Mouse (Mus musculus) embryonic facial prominence, embryonic 15.5 days (tissue): ENCODE data around the gene Snrnp70. TPM values are rescaled to one million over a fixed set of nuclear protein-coding genes. Genes with fewer than 3 reads are reported as not detected.

Source experiments
- ATAC-seq: fragments of 200-750 bp; cut with Nextera tagmentation; 2 replicates; pipeline ENCODE4 v1.8.0; 2017; ENCODE audit warnings: low read depth, moderate TSS enrichment; ENCODE audit not compliant: insufficient number of reproducible peaks, low FRiP score, low TSS enrichment
- H3K27ac ChIP-seq: fragments of 300-500 bp; sonication (generic); replicated peaks from 2 replicates; pipeline ENCODE4 v1.5.1; 2015; ENCODE audit warnings: mild to moderate bottlenecking, inconsistent platforms
- H3K27me3 ChIP-seq: fragments of 300-500 bp; sonication (generic); 2 replicates; pipeline ENCODE4 v1.6.1; 2015; ENCODE audit warnings: inconsistent platforms
- H3K36me3 ChIP-seq: fragments of 300-500 bp; sonication (generic); 2 replicates; pipeline ENCODE4 v1.6.1; 2015; ENCODE audit warnings: mild to moderate bottlenecking, inconsistent platforms
- H3K4me1 ChIP-seq: fragments of 300-500 bp; sonication (generic); 2 replicates; pipeline ENCODE4 v1.6.1; 2015; ENCODE audit warnings: inconsistent platforms
- H3K4me2 ChIP-seq: fragments of 300-500 bp; sonication (generic); replicated peaks from 2 replicates; pipeline ENCODE4 v1.6.1; 2015; ENCODE audit warnings: mild to moderate bottlenecking, inconsistent platforms
- H3K4me3 ChIP-seq: fragments of 300-500 bp; sonication (generic); replicated peaks from 2 replicates; pipeline ENCODE4 v1.5.1; 2015; ENCODE audit warnings: mild to moderate bottlenecking, inconsistent platforms
- H3K9ac ChIP-seq: fragments of 300-500 bp; sonication (generic); 2 replicates; pipeline ENCODE4 v1.6.1; 2015; ENCODE audit warnings: inconsistent platforms
- H3K9me3 ChIP-seq: fragments of 300-500 bp; sonication (generic); replicated peaks from 2 replicates; pipeline ENCODE4 v1.6.1; 2016; ENCODE audit warnings: inconsistent platforms
- WGBS: fragments of 180-500 bp; shearing (Covaris S2); methylation state at CpG from one replicate; pipeline ENCODE4 v1.1.7; 2015; 5-methylcytosine and 5-hydroxymethylcytosine counted together
- polyA plus RNA-seq: library from polyadenylated mRNA; unstranded; fragments of >200 nt; fragmentation: Nextera tagmentation; extraction: Ambion mirVana; gene quantifications from 2 replicates; pipeline ENCODE4 v1.2.1, GENCODE M21; 2015

Gene Snrnp70
- polyA plus RNA-seq, 1 experiment from 2014 or later, result 212 TPM

- H3K9me3 ChIP-seq, result no peaks in the 10 kb centered on the region
- ATAC-seq, result no peak
- peaks cover 80% of the 10 kb centered on the region for H3K36me3 ChIP-seq
- H3K27ac ChIP-seq, result no peak overlapping the region
- H3K4me2 ChIP-seq, result no peak overlapping the region
- no peak overlapping the region for H3K4me3 ChIP-seq
- no peaks in the 10 kb centered on the region for H3K4me1 ChIP-seq
- H3K9ac ChIP-seq, result no peak overlapping the region
- 84% methylated on average over 1 of the region's 1 CpGs for WGBS
- no peaks in the 10 kb centered on the region for H3K27me3 ChIP-seq
Measured at GRCm38 (mm10) chr7:45376057-45376456, 19.5 kb downstream of the Snrnp70 start.

DNA sequence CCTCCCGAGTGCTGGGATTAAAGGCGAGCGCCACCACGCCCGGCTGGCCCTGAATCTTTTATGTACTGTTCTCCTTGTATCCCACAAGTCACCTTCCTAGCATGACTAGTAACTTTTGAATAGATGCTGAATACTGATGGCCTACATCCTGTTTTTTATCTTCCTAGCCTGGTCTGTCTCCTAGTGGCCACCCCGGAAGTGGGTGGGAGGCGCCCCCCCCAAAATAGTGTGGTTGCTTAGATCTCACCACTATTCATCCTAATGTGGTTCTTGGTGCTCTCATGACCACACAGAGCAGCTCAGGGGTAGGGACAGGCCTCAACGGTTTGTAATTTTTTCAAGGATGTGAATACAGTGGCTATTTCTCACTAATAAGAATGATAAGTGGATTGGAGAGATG, 20.9 kb downstream of the Snrnp70 start:
- no peak for ATAC-seq
- Histone ChIP-seq H3K27ac (no peak overlapping the region), H3K4me2 (no peak overlapping the region), H3K4me1 (peaks cover 12% of the 10 kb centered on the region), H3K36me3 (peaks cover 66% of the 10 kb centered on the region), H3K27me3 (peaks cover 5% of the 10 kb centered on the region; the same call in 1 of the 2 replicates), H3K4me3 (no peak overlapping the region), H3K9me3 (no peaks in the 10 kb centered on the region), H3K9ac (no peak overlapping the region)
- WGBS, result 94% methylated on average over 8 of the region's 8 CpGs

- no peak for ATAC-seq
- H3K4me3 ChIP-seq, result no peak overlapping the region
- H3K9me3 ChIP-seq, result no peaks in the 10 kb centered on the region
- WGBS, result 72% methylated on average over 5 of the region's 5 CpGs
- H3K9ac ChIP-seq, result no peak overlapping the region
- H3K4me2 ChIP-seq, result no peak overlapping the region
- peaks cover 21% of the 10 kb centered on the region for H3K4me1 ChIP-seq
- peaks cover 21% of the 10 kb centered on the region for H3K27me3 ChIP-seq
- H3K27ac ChIP-seq, result no peak overlapping the region
- peaks cover 43% of the 10 kb centered on the region for H3K36me3 ChIP-seq
Measured at GRCm38 (mm10) chr7:45372371-45372770, 23.2 kb downstream of the Snrnp70 start.

DNA sequence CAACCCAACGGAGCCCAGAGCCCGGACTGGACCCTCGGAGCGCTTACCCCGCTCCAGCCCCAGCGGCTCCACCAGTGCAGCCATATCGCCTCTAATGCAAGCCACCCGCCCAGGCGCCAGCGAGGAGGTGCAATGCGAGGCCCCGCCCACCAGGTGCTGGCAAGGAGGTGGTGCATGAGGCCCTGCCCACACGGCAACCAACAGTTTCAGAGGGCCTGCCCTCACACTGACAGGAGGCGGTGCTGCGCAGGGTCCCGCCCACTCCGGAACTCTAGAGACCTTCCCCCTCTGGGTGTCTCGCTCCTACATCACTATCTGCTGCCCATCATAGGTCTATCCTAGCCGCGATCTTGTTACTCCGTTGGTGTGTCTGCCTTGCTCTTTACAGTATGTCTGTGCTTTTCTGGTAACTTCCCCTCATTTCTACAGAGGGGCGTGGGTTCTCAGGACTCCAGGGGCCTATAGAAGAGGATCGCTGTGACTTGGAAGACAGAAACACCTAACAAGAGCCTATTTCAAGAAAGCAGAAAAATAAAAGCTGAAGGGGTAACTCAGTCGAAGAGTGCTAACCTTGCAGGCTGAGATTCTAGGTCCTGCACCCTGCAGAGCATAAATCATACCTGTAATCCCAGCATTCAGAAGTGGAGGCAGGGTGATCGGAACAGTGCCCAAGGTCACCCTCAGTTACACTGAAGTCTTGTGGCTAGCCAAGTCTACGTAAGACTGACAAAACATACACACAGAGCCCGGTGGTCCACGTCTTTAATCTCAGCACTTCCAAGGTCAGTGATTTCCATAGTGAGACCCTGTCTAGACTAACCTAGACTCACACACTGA, 24.8 kb downstream of the Snrnp70 start, which contains the start of gene Lin7b:
Gene Lin7b, minus strand, starts transcription at position 109 of the 837 bp plus-strand sequence.
- peak within 1 kb of the TSS; percentile 97 for H3K4me2 ChIP-seq
- peak within 1 kb of the TSS; percentile 42 for H3K9ac ChIP-seq
- H3K36me3 ChIP-seq, result peaks cover 27% of the 10 kb centered on the region
- H3K9me3 ChIP-seq, result no peaks in the 10 kb centered on the region
- peak within 1 kb of the TSS; percentile 58 for H3K4me3 ChIP-seq
- peaks cover 32% of the 10 kb centered on the region for H3K4me1 ChIP-seq
- H3K27ac ChIP-seq, result no peak within 1 kb of the TSS
- peaks cover 23% of the 10 kb centered on the region for H3K27me3 ChIP-seq
- peak; percentile 77 for ATAC-seq
- WGBS, result 10% methylated on average over 28 of the region's 28 CpGs

GRCm38 (mm10) chr7:45369836-45370474, 25.6 kb downstream of the Snrnp70 start:
- Histone ChIP-seq H3K27ac (no peak overlapping the region), H3K36me3 (peaks cover 21% of the 10 kb centered on the region), H3K9me3 (no peaks in the 10 kb centered on the region), H3K9ac (peak overlapping the region; percentile 42), H3K4me1 (peaks cover 35% of the 10 kb centered on the region), H3K27me3 (peaks cover 30% of the 10 kb centered on the region), H3K4me3 (peak overlapping the region; percentile 58), H3K4me2 (peak overlapping the region; percentile 97)
- no peak for ATAC-seq
- 8% methylated on average over 52 of the region's 52 CpGs for whole genome bisulfite sequencing

GRCm38 (mm10) chr7:45369022-45369745, 26.4 kb downstream of the Snrnp70 start:
- H3K4me3 ChIP-seq, result no peak overlapping the region
- no peak for ATAC-seq
- H3K4me1 ChIP-seq, result peaks cover 35% of the 10 kb centered on the region
- 74% methylated on average over 16 of the region's 16 CpGs for WGBS
- H3K9ac ChIP-seq, result peak overlapping the region; percentile 42; the same call in 1 of the 2 replicates
- H3K27me3 ChIP-seq, result peaks cover 34% of the 10 kb centered on the region
- no peak overlapping the region for H3K27ac ChIP-seq
- H3K36me3 ChIP-seq, result peaks cover 16% of the 10 kb centered on the region
- no peak overlapping the region for H3K4me2 ChIP-seq
- H3K9me3 ChIP-seq, result no peaks in the 10 kb centered on the region

GRCm38 (mm10) chr7:45368178-45368577, 27.4 kb downstream of the Snrnp70 start:
- peaks cover 7% of the 10 kb centered on the region; the same call in 1 of the 2 replicates for H3K36me3 ChIP-seq
- H3K4me3 ChIP-seq, result peak overlapping the region; percentile 70
- 79% methylated on average over 15 of the region's 15 CpGs for WGBS
- H3K4me1 ChIP-seq, result peaks cover 35% of the 10 kb centered on the region
- H3K9me3 ChIP-seq, result no peaks in the 10 kb centered on the region
- H3K9ac ChIP-seq, result 0 out of 2 replicates have a peak overlapping the region, but pooled peaks have one; percentile 37
- 0 out of 2 replicates have a peak overlapping the region, but pooled peaks have one; percentile 78 for H3K27ac ChIP-seq
- peaks cover 39% of the 10 kb centered on the region for H3K27me3 ChIP-seq
- no peak for ATAC-seq
- H3K4me2 ChIP-seq, result no peak overlapping the region

DNA sequence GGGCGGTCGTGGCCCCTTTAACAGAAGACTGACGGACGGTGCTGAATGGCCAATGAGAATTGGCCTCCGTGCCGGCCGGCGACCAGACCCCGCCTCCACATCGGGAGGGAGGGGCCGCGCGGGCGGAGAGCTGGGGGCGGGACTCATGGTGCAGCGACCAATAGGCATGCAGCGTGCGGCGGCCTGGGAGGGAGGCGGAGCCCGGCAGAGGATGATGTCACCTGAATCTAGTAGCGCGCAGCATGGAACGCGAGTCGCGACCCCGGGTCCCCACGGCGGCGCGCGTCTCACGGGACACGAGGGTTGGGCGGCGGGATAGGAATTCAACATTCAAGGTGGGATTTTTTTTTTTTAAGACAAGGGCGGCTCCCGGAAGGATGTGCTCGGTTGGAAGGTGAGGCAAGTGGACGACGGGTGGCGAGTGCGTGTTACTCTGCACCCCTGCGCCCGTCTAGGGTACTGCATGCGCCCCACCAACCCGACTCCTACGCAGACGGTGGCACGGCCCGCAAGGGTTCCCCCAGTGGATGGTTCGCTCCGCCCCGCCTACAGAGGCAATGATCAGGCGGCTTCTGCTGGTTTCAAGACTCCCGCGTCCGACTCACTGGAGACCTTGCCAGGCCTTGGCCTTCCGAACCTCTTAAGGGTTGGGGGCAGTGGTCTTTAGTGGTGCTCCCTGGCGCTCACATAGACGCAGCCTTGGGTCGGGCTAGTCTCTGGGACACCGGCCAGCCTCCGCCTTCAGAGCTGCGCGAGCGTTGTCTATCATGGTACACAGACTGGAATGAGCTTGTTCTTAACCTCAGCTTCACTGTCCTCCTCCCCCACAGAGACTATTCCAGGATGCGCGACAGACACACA, 28.3 kb downstream of the Snrnp70 start:
- no peaks in the 10 kb centered on the region for H3K9me3 ChIP-seq
- peak; percentile 88 for ATAC-seq
- peak overlapping the region; percentile 98 for H3K4me2 ChIP-seq
- peaks cover 43% of the 10 kb centered on the region for H3K4me1 ChIP-seq
- no peaks in the 10 kb centered on the region for H3K36me3 ChIP-seq
- peak overlapping the region; percentile 70 for H3K4me3 ChIP-seq
- H3K27ac ChIP-seq, result peak overlapping the region; percentile 78
- peaks cover 46% of the 10 kb centered on the region for H3K27me3 ChIP-seq
- WGBS, result 1% methylated on average over 70 of the region's 70 CpGs
- peak overlapping the region; percentile 52 for H3K9ac ChIP-seq

- H3K27me3 ChIP-seq, result peaks cover 52% of the 10 kb centered on the region
- 0 out of 2 replicates have a peak, but pooled peaks have one; percentile 4 for ATAC-seq
- H3K27ac ChIP-seq, result peak within 1 kb of the TSS; percentile 78
- H3K36me3 ChIP-seq, result no peaks in the 10 kb centered on the region
- H3K9me3 ChIP-seq, result no peaks in the 10 kb centered on the region
- H3K4me1 ChIP-seq, result peaks cover 49% of the 10 kb centered on the region
- H3K4me3 ChIP-seq, result peak within 1 kb of the TSS; percentile 70
- 2% methylated on average over 22 of the region's 26 CpGs for WGBS
- peak within 1 kb of the TSS; percentile 52 for H3K9ac ChIP-seq
- H3K4me2 ChIP-seq, result peak within 1 kb of the TSS; percentile 98
Measured at GRCm38 (mm10) chr7:45366652-45367019, 28.9 kb downstream of the Snrnp70 start, which contains the start of gene Ppfia3. Ppfia3 (minus strand) TSS chr7:45367019.
